Mouse (Mus musculus) heart, postnatal 0 days (tissue): ENCODE data around the gene Nr2c2ap. TPM values are rescaled to one million over a fixed set of nuclear protein-coding genes. Genes with fewer than 3 reads are reported as not detected.

Source experiments
- ATAC-seq: fragments of 200-750 bp; cut with Nextera tagmentation; 2 replicates; pipeline ENCODE4 v1.8.0; 2017; ENCODE audit warnings: low read depth, moderate number of reproducible peaks, moderate library complexity; ENCODE audit not compliant: insufficient read depth
- DNase-seq: peaks from one replicate; pipeline ENCODE4 v3.0.0-alpha.2; 2016; ENCODE audit warnings: low spot score
- H3K27ac ChIP-seq: fragments of 300-500 bp; sonication (generic); 2 replicates; pipeline ENCODE4 v1.5.1; 2014; ENCODE audit warnings: low read depth, mild to moderate bottlenecking
- H3K27me3 ChIP-seq: fragments of 300-500 bp; sonication (generic); 2 replicates; pipeline ENCODE4 v1.6.1; 2014; ENCODE audit warnings: low read length, mixed read lengths; ENCODE audit not compliant: control insufficient read depth, insufficient read depth
- H3K36me3 ChIP-seq: fragments of 300-500 bp; sonication (generic); replicated peaks from 2 replicates; pipeline ENCODE4 v1.6.1; 2014; ENCODE audit warnings: low read length, mixed read lengths; ENCODE audit not compliant: control insufficient read depth, insufficient read depth
- H3K4me1 ChIP-seq: fragments of 300-500 bp; sonication (generic); 2 replicates; pipeline ENCODE4 v1.6.1; 2014; ENCODE audit warnings: antibody characterized with exemption; ENCODE audit not compliant: control insufficient read depth, insufficient read depth
- H3K4me2 ChIP-seq: fragments of 300-500 bp; sonication (generic); 2 replicates; pipeline ENCODE4 v1.6.1; 2014; ENCODE audit warnings: low read depth, mild to moderate bottlenecking, low read length, moderate library complexity
- H3K4me3 ChIP-seq: fragments of 300-500 bp; sonication (generic); 2 replicates; pipeline ENCODE4 v1.5.1; 2014; ENCODE audit warnings: low read depth, low read length
- H3K9ac ChIP-seq: fragments of 300-500 bp; sonication (generic); replicated peaks from 2 replicates; pipeline ENCODE4 v1.6.1; 2014; ENCODE audit warnings: low read depth, low read length, mixed read lengths
- H3K9me3 ChIP-seq: fragments of 300-500 bp; sonication (generic); replicated peaks from 2 replicates; pipeline ENCODE4 v1.6.1; 2016; ENCODE audit warnings: low read length; ENCODE audit not compliant: control insufficient read depth
- CTCF ChIP-seq: IDR thresholded peaks from 2 replicates; pipeline ENCODE4 v1.5.1; 2016; ENCODE audit warnings: antibody characterized with exemption, control low read depth, low read depth
- EP300 ChIP-seq: IDR thresholded peaks from 2 replicates; pipeline ENCODE4 v1.6.1; 2016; ENCODE audit warnings: antibody characterized with exemption, low read depth
- WGBS: fragments of 180-500 bp; shearing (Covaris S2); extraction: QIAGEN DNeasy Blood & Tissue Kit; methylation state at CpG from one replicate; pipeline ENCODE4 v1.1.7; 2014; 5-methylcytosine and 5-hydroxymethylcytosine counted together
- polyA plus RNA-seq: library from polyadenylated mRNA; unstranded; fragments of >200 nt; fragmentation: Nextera tagmentation; extraction: Ambion mirVana; gene quantifications from 2 replicates; pipeline ENCODE4 v1.2.1, GENCODE M21; 2015
- total RNA-seq: library from RNA; depleted of rRNA; stranded (reverse); fragments of >200 nt; gene quantifications from 2 replicates; pipeline ENCODE4 v1.2.3, GENCODE M21; 2014; ENCODE audit warnings: low replicate concordance

The Nr2c2ap gene
- total and polyA plus RNA-seq, 2 experiments from 2014 or later, result 10.3 to 32.5 TPM

- 19% methylated on average over 6 of the region's 6 CpGs for WGBS
- TF ChIP-seq CTCF (no peak), EP300 (no peak)
- DNase-seq, result no peak
- Histone ChIP-seq H3K27me3 (peaks cover 92% of the 10 kb centered on the region), H3K9me3 (no peaks in the 10 kb centered on the region), H3K4me2 (no peak overlapping the region), H3K4me3 (no peak overlapping the region), H3K9ac (no peak overlapping the region), H3K36me3 (no peaks in the 10 kb centered on the region), H3K4me1 (no peaks in the 10 kb centered on the region), H3K27ac (no peak overlapping the region)
- no peak for ATAC-seq
Observed at GRCm38 (mm10) chr8:70114488-70114887, 16.6 kb upstream of the Nr2c2ap start.

GRCm38 (mm10) chr8:70114892-70115291, 16.2 kb upstream of the Nr2c2ap start:
- ATAC-seq (no peak), DNase-seq (no peak)
- Histone ChIP-seq H3K27me3 (peaks cover 93% of the 10 kb centered on the region), H3K9me3 (no peaks in the 10 kb centered on the region), H3K4me2 (no peak overlapping the region), H3K9ac (no peak overlapping the region), H3K4me3 (no peak overlapping the region), H3K27ac (no peak overlapping the region), H3K4me1 (no peaks in the 10 kb centered on the region), H3K36me3 (no peaks in the 10 kb centered on the region)
- TF ChIP-seq EP300, result no peak
- TF ChIP-seq CTCF, result no peak
- 59% methylated on average over 13 of the region's 13 CpGs for WGBS

- Histone ChIP-seq H3K4me1 (no peaks in the 10 kb centered on the region), H3K4me2 (no peak overlapping the region), H3K27me3 (peaks cover 86% of the 10 kb centered on the region), H3K4me3 (no peak overlapping the region), H3K9me3 (no peaks in the 10 kb centered on the region), H3K9ac (no peak overlapping the region), H3K27ac (no peak overlapping the region), H3K36me3 (no peaks in the 10 kb centered on the region)
- WGBS, result 11% methylated on average over 9 of the region's 9 CpGs
- no peak for TF ChIP-seq EP300
- no peak for TF ChIP-seq CTCF
- ATAC-seq, result peak; percentile 10; the same call in 1 of the 2 replicates
- DNase-seq, result peak; percentile 30
Observed at GRCm38 (mm10) chr8:70117611-70118010, 13.5 kb upstream of the Nr2c2ap start.

GRCm38 (mm10) chr8:70118726-70119700, 12.1 kb upstream of the Nr2c2ap start:
- DNase-seq, result no peak
- no peak for ATAC-seq
- Histone ChIP-seq H3K4me1 (no peaks in the 10 kb centered on the region), H3K27ac (no peak overlapping the region), H3K9me3 (no peaks in the 10 kb centered on the region), H3K4me2 (no peak overlapping the region), H3K4me3 (no peak overlapping the region), H3K36me3 (no peaks in the 10 kb centered on the region), H3K27me3 (peaks cover 72% of the 10 kb centered on the region), H3K9ac (no peak overlapping the region)
- 18% methylated on average over 17 of the region's 17 CpGs for WGBS
- TF ChIP-seq EP300 (no peak), CTCF (no peak)

- ATAC-seq, result no peak
- no peak for DNase-seq
- Histone ChIP-seq H3K9ac (no peak within 1 kb of the TSS), H3K27ac (no peak within 1 kb of the TSS), H3K27me3 (peaks cover 58% of the 10 kb centered on the region), H3K4me2 (no peak within 1 kb of the TSS), H3K4me1 (no peaks in the 10 kb centered on the region), H3K4me3 (no peak within 1 kb of the TSS), H3K9me3 (no peaks in the 10 kb centered on the region), H3K36me3 (no peaks in the 10 kb centered on the region)
- no peak for TF ChIP-seq EP300
- no peak for TF ChIP-seq CTCF
- WGBS, result 2% methylated on average over 19 of the region's 19 CpGs
Observed at GRCm38 (mm10) chr8:70120667-70121066, 10.5 kb upstream of the Nr2c2ap start, which contains the start of gene Ncan. Ncan (minus strand) TSS chr8:70120873.
